Mouse (Mus musculus): ENCODE data around the gene Scn5a.
A peak's percentile ranks its signal among the peaks of the same experiment; 100 is the strongest.

Scn5a gene

DNA sequence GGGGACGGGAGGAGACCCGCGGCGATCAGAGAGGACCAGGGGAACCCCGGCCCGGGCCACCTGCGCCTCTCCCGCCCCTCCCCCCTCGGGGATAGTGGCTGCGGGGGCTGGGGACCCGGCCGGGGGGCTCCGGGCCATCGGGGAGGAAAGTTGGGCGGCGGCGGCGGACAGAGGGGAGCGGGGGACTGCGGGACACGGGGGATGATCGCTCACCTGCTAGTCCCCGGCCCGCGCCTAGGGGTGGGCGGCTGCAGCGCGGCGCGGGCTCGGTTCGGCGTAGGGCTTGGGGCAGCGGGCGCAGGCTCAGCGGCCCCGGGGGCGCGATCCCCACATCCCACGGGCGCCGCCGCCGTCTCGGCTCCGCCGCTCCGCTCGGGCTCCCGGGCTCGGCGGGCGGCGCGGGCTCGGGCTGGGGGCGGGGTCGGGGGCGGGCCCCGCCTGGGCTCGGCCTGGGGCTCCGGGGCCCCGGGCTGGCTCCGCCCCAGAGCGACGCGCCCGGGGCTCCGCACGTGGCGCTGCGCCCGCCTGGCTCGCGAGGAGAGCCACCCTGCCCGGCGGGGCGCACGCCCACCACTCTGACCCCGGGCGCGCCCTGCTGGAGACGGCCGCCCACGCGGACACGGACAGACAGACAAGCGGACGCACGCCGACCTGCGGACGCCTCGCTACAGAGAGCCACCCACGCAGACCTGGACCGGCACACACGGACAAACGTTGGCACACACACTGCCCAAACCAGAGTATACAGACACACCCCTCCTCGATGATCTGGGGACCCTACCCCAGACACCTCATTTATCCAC, at the start of gene Scn5a:
Gene Scn5a (minus strand): TSS at position 381 of the 803 bp plus-strand sequence.
- no peak for DNase-seq (ENCODE audit: low read depth in 1 of 2, low spot score in 2 of 2)

DNA sequence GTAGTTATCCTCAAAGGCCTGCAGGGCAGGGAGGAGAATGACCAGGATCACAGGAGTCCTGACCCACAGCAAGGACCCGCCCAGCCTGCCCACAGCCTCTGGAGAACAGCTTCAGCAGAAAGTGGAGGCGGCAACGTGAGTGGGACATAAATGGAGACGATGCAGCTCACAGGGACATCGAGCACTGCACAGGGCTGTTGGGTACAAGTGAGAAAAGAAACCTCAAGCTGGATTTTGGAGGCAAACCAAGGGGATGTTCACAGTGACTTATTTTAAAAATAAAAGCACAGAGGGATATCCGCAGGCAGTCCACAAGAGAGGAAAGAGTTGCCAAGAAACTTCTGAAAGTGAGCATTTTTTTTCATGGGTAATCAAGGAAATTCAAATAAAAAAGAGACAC, 48.4 kb upstream of the Scn5a start:
- DNase-seq (ENCODE audit: low read depth in 1 of 2, low spot score in 2 of 2), result no peak

DNA sequence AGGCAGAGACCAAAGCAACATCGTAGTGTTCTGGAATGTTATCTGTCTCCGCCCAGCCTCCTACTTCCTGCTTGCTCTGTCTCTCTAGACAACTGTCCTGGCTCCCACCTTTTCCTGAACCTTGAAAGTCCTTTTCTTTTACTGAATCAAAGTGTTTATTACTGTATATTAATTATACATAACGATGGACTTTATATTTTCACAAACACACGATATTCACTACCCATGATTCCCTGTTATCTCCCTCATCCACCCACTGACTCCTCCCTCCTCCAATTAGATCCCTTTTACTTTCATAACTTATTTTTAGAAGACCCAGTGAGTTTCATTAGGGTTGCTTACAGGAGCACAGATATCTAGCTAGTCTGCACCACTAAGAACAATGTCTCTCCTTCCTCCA, 45.3 kb upstream of the Scn5a start:
- no peak for DNase-seq (ENCODE audit: low read depth in 1 of 2, low spot score in 2 of 2)

DNA sequence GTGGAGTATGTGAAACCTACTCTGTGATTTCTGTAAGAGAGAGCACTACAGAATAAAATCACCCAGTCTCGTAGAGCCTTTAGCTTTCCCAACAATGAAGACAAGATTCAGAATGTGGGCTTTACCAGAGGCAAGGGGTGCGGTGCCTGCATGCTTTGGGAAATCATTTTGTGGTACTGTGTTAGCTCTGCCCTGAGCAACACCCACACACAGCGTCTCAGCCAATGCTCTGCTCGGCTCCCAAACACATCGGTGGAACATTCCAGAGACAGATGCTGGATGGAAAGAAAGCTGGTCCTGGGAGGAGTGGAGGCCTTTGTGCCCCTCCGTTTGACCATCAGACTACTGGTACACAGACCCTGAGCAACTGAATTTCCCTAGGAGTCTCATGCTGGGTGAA, 36.0 kb upstream of the Scn5a start:
- no peak for DNase-seq (ENCODE audit: low read depth in 1 of 2, low spot score in 2 of 2)

DNA sequence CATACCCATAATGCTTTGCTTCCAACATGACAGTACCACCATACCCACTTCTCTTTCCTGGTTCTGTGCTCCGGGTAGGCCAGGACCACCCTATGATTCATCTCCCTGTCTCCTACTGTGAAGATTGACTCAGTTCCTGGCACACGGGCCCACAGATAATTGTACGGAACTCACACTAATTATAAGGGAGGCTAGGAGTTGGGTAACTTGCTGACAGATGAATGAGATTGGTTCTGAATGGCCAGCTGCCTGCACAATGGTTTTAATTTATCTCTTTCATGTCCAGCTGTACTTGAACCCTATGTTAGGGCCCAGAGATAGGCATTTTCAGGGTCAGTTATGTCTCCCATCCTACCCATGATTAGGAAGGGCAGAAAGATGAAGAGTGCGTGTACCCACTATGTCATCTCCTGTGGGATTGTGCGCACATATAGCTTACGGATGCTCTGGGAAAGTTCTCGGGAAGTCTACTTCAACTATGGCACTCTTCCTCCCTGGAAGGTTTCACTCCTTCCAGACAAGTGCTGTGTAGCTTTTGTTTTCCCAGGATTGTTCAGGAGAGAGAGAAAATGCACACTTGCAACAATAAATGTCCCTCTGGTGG, 31.8 kb upstream of the Scn5a start:
- no peak for DNase-seq (ENCODE audit: low read depth in 1 of 2, low spot score in 2 of 2)

DNA sequence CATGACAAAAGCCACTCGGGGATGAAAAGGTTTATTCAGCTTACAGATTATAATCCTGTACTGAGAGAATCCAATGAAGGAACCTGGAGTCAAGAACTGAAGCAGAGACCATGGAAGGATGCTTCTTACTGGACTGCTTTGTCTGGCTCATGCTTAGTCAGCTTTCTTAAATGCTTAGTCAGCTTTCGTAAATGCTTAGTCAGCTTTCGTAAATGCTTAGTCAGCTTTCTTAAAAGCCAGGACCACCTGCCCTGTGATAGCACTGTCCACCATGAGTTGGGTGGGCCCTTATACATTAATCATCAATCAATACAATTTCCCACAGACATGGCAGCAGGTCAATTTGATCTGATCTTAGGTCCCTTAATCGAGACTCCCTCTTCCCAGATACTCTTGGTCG, 28.1 kb upstream of the Scn5a start:
- DNase-seq (ENCODE audit: low read depth in 1 of 2, low spot score in 2 of 2), result no peak

DNA sequence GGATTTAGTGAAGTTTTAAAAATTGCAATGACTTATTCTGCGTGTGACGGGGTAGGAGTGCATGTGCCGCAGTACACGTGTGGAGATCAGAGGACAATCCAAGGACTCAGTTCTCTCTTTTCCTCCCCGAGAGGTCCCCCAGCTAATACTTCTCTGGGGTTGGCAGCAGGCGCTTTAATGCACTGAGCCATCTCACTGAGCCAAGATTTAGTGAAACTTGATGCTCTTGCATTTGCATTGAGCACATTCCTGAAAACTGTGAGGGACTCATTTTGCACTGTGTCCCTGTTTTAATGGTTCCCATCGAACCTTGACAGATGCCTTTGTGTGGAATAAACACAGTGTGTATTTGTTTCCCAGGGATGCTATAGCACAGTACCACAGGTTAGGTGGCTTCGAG, 25.8 kb upstream of the Scn5a start:
- no peak for DNase-seq (ENCODE audit: low read depth in 1 of 2, low spot score in 2 of 2)

DNA sequence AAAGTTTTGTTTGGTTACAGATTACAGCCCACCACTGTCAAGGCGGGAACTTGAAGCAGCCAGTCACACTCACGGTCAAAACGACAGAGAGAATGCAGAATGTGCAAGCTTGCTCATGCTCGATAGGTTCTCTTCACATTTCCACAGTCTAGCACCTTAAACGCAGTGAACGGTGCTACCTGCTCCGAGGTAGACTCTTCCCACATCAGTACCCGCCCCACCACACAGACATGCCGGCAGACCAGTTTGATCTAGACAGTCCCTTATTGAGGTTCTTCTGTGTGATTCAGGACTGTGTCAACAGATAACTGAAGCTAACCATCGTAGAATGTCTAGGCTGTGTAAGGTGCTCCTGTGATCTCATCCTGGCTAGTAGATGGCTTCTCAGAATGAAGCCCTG, 19.7 kb upstream of the Scn5a start:
- no peak for DNase-seq (ENCODE audit: low read depth in 1 of 2, low spot score in 2 of 2)

DNA sequence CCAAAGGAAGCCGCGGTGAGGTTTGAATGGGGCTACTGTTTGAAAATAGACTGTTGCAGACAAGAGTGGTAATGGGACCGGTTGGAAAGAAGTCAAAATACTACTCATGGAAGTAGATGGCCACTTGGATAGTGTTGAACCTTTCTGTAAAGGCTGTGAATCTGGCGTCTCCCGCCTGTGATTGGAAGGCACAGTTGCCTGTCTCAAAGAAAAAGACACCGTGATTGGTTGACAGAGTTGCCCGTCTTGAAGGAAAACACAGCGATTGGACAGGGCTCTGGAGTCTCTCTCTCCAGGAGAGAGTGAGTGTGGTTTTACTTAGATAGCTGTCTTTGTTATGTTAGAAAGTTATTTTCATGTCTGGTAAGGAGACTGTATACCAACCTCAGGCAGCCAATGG, 18.5 kb upstream of the Scn5a start:
- DNase-seq (ENCODE audit: low read depth in 1 of 2, low spot score in 2 of 2), result no peak

DNA sequence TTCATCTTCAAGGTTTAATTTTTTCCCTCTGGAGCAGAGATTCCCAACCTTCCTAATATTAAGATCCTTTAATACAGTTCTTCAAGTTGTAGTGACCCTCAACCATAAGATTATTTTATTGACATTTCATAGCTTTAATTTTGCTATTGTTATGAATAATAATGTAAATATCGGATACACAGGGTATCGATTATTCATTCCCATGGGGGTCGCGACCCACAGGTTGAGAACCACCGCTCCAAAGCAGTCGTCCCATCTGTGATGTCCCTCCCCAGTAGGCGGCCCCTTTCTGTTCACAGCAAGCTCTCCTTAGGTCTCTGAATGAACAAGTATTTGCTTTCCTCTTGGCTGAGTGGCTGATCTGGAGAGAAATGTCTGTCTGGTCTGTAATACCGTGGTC, 10.8 kb upstream of the Scn5a start:
- DNase-seq (ENCODE audit: low read depth in 1 of 2, low spot score in 2 of 2), result no peak

DNA sequence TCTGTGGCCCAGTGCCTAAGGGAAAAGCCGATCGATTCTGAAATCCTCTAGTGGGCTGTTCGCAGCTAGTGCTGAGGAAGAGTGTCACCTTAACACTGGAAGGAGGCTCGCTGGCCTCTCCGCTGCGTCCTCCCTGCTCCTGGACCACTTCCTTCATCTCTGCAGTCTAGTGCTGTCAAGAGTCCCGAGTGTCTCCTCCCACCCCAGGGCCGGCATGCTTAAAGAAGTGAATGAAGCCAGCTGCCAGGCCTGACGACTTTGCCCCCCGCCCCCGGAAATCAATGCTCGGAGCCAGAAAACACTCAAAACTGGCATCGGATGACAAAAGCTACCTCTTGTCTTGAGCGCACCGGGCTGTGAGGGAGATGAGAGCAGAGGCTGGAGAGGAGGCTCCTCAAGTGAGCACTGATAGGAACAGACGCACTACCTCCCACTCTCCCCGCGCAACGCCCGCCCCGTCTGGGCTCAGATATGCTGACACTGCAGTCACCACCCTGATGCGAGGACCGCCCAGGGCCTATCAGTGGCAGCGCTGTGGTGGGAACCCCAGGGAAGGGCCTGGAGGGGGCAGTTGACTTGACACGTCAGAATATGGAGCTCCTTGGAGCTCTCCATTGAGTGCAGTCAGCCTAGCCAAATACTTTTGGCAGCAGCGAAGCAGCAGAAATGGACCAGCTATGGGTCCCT, 10.1 kb upstream of the Scn5a start:
- no peak for DNase-seq (ENCODE audit: low read depth in 1 of 2, low spot score in 2 of 2)

DNA sequence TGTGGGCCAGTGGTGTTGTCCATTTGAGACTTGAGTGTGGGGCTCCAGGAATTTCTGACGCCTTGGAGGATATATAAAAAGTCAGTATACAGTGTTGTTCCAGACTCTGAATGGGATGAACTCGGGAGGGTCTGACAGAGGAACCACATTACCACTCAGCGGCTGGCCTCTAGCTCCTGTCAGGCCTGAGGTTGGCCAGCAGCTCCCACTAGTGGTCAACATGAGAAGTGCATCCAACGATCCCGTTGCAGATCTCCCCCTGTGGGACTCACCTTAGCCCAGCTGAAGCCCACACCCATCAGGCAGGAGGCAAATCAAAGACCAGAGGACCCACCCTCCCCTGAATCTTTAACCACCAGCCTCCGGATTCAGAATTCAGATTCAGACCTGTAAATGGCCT, 1.9 kb upstream of the Scn5a start:
- peak in 1 of 2 experiments; percentile 11 for DNase-seq (ENCODE audit: low read depth in 1 of 2, low spot score in 2 of 2)

DNA sequence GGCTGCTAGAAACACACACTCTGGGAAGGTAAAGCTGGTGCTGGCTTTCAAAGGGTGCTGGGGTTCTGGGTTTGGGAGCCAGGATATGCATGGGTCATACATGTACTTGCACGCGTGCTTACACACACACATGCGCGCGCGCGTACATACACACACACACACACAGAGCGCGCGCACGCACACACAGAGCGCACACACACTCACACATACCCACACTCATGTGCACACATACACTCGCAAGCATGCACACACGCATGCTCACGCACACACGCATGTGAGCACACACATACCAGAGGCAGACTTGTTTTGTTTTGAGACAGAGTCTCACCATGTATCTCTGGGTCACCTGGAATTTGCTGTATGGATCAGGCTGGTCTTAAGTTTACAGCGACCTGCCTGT, 1.4 kb upstream of the Scn5a start:
- no peak for DNase-seq (ENCODE audit: low read depth in 1 of 2, low spot score in 2 of 2)

DNA sequence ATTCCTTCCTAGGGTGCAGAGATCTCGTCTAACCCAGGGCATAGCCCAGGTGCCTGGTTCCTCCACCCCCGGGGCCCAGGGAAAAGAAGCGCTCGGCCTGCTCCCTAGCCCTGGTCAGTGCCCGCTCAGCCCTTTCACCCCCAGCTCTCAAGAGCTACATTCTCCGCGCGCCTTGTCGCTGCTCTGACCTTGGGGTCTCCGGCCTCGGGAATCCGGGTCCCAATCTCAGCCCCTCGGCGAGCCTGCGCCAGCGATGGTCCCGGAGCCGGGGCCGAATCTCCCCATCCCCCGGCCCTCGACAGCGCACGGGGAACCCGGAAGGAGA, 543 bp downstream of the Scn5a start:
- DNase-seq (ENCODE audit: low read depth in 1 of 2, low spot score in 2 of 2), result no peak

DNA sequence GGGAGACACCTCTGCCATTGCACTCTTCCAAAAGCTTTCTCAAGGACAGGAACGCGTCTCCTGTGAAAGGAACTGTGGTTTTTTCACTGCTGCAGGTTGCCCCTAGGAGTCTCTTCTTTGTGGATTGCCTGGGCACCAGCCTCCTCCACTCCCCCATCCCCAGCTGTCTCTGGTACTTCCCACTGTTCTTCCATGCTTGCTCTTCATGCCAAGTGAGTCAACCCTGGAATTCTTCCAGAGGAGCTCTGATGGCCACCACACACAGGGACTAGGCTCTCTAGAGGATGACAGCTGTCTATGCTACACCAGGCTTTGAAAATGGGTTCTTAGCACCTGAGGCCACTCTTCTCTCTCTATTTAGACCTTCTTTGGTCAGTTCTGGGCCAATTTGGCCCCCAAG, 1.8 kb downstream of the Scn5a start:
- no peak for DNase-seq (ENCODE audit: low read depth in 1 of 2, low spot score in 2 of 2)

DNA sequence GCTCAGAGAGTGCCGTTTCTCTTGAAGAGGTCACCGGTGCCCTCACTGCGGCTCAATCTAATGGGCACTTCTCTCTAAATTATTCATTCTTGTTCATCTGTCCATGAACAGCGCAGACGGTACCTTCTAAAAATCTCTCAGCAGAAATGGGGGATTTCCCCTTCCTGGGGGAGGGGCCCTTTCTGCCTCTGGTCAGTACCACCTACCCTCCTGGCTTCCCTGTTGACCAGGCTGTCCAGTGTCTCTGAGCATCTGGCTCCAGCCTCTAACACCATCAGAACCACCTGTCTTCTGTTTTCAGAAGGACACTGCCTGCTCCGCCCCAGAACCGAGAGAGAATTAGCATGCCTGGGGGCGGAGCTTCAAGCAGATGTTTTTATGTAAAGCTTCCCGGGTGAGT, 3.1 kb downstream of the Scn5a start:
- no peak for DNase-seq (ENCODE audit: low read depth in 1 of 2, low spot score in 2 of 2)

DNA sequence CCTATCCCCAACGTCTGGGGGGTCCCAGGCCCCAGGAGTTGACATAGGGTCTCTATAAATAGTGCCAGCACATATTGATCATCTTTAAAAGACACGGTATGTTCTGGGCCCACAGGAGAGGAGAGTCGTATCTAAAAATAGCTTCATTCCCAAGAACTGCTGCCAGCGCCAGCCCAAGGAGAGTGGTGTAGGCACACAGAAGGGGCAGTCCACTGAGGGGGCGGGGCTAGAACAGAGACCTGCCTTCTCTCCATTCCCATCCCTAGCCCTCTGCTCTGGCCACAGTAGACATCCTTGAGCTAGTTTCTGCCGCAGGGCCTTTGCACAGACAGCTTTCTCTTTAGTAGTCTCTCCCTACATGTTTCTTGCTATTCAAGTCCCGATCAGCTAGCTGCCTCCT, 4.5 kb downstream of the Scn5a start:
- no peak for DNase-seq (ENCODE audit: low read depth in 1 of 2, low spot score in 2 of 2)

DNA sequence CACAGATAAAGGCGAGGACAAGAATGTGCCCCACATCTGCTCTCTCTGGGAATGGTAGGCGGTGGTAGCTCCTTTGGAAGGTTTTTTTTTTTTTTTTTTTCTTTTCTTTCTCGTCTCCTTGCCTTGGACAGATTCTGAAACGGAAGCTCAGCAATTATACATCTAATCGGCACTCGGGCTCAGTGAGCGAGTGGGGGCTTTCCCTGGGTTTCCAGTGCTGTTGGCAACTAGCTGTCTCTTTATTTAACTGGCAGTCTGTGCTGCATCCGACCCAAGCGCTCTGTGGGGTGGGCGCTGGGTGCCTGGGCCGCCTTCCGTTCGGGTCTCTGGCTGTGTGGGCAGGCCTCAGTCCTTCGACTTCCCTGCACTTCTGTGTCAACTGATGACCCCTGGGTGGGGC, 5.8 kb downstream of the Scn5a start:
- DNase-seq (ENCODE audit: low read depth in 1 of 2, low spot score in 2 of 2), result no peak

DNA sequence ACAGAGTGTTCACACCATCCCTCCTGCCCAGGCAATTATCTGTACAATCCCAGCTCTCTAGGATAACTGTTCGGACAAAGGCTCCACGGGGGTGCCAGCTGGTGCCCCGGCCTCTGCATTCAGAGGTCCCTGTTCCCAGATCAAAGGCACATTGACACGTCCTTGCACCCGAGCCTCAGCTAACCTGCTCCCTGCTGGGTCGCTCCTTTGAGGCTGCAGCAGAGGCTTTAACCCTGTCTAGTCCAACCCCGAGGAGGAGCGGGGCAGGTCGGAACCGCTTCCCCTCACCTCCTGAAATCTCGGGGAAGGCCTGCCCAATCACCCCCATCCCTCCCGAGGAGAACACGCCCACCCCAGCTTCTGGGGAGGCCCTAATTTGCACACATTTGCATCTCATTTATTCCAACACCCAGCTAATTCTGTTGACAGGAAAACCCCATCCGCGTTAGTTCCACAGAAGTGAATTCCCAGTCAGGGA, 7.4 kb downstream of the Scn5a start:
- DNase-seq (ENCODE audit: low read depth in 1 of 2, low spot score in 2 of 2), result no peak

DNA sequence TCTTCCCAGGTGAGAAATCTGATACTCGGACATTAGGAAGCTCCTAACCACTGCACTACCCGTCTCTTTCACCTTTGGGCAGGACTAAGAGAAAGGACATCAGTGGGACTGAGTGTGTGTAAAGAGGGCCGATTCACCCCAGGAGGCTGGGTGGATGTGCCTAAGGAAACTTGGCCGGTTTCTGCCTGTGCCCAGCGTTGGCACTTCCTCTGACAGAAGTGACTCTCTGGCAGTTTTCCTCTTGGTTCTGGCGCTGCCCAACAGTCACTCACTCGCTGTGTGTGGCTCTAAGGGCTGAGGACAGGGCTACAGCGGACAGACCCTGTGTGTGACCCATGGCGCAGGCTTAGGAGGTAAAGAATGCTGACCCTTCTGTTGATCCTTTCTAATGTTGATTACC, 8.2 kb downstream of the Scn5a start:
- no peak for DNase-seq (ENCODE audit: low read depth in 1 of 2, low spot score in 2 of 2)

DNA sequence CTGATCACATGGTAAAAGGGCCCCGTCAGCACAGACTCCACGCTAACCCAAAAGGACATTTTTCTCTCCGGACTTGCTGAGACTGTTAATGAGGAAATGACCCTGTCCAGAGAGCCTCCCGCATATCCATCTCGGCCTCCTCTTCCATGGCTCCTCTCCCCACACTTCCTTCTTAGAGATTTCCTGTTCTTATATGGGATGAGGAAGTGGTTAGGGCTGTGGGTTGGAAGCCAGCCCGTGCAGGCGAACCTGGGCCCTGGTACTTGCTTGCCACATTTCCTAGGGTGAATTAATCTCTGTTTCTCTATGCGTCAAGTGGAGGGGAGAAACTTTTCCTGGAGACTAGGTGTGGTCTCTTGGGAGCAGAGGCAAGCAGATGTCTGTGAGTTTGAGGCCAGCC, 10.1 kb downstream of the Scn5a start:
- DNase-seq (ENCODE audit: low read depth in 1 of 2, low spot score in 2 of 2), result no peak

DNA sequence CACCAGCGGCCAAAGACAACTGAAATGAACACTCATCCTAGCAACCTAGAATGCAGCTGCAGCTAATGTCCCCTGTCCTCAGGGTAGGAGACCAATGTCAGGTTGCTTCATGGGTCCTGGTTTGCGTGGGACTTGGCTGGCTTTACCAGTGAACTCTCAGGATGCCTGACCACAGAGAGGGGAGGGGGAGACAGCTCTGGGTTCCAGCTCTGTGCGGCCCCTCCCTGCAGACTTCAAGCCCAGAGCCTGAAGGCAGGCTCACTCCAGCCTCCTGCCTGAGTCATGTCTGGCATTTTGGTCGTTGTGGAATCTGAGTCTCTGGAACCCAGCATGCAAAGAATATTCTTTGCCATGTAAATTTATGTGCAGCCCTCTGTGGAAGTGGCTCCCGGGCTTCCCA, 11.0 kb downstream of the Scn5a start:
- no peak for DNase-seq (ENCODE audit: low read depth in 1 of 2, low spot score in 2 of 2)

DNA sequence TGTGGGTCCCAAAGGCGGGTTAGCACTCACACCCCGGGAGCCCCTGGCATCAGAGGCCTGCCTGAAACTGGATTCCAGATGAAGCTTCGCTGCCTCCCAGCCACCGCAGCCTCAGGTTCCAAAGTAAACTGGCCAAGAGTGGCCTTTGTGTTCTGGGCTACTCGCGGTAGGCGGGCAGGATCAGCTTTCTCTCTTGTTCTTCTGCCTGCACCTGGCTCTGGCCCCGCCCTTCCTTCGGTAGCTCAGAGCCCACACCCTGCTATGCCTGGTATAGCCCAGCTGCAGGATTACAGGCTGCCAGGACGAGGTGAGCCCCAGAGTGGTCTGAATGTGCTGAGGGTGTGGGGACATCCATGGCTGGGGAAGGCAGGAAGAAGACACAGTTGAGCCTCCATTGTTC, 12.6 kb downstream of the Scn5a start:
- no peak for DNase-seq (ENCODE audit: low read depth in 1 of 2, low spot score in 2 of 2)
